Mouse (Mus musculus): ENCODE measurements around the gene Pxt1.

The Pxt1 gene

GRCm38 (mm10) chr17:28913940-28914339 lies 29.7 kb downstream of the Pxt1 start:
- no peak for DNase-seq (ENCODE audit: low spot score)

- no peak for DNase-seq (ENCODE audit: low spot score)
Measured at GRCm38 (mm10) chr17:28913200-28913599, 30.4 kb downstream of the Pxt1 start.

DNA sequence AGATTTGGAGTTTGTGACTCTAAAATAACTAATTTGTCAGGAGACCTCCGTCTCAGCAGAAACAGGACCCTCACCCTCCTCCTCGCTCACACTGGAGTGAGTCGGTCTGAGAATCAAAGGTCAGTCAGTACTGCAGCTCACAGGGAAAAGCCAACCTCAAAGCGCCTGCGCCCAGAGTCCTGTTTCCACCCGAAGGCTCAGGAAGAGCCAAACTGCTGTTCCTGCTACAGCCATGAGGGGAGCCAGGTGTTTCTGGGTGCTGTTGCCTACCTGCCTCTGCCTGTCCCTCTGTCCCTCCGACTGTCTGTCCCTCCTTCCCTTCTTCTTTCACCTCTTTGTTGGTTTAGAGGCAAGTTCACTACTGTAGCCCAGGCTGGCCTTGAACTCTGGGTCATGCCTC lies 33.5 kb downstream of the Pxt1 start:
- DNase-seq (ENCODE audit: low spot score) = peak; percentile 48

DNA sequence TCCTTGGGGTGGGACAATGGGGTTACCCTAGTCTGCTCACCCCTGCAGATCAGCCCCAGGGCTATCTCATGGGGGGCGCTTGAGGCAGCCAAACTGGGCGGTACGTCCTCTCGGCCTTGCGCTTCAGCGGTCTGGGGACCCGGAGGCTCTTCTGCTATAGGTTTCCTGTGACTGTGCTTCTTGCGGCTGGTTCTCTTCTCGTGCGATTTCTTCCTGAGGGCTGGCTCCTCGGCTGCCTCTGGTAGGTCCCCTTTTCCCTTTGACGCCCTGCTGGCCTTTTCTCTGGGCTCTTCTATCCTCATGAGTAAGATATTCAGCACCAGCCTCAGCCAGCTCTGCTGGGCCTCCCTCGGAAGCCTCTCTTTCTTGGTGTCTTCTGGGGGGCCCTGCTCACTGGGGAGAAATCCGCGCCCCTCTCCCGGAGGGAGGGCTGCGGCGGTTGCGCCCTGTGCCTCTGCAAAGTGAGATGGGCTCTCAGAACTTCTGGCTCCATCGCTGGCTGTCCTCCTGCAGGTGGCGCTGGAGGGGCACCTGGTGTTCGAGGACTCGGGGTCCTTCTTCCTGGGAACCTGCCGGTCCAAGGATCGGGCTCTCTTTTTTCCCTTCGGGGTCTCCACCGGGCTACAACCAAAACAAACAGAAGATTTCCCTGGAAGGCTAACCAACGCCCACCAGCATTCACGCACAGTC lies 34.2 kb downstream of the Pxt1 start:
- DNase-seq (ENCODE audit: low spot score) = peak; percentile 83

DNA sequence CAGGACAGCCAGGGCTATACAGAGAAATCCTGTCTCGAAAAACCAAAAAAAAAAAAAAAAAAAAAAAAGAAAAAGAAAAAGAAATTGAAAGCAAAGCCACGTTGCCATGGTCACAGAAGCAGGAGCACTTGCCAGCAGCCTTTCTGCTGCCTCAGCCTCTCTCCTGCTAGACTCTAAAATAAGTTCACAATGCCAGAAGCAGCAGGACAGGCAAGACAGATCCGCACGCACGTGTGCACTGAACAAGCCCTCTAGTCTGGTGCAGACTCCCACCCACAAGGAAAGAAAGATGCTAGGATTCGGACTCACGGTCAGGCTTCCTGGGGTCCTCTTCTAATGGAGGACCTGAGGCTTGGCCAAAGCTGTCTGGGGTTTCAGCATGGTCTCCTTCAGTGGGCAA lies 35.7 kb downstream of the Pxt1 start:
- no peak for DNase-seq (ENCODE audit: low spot score)

DNA sequence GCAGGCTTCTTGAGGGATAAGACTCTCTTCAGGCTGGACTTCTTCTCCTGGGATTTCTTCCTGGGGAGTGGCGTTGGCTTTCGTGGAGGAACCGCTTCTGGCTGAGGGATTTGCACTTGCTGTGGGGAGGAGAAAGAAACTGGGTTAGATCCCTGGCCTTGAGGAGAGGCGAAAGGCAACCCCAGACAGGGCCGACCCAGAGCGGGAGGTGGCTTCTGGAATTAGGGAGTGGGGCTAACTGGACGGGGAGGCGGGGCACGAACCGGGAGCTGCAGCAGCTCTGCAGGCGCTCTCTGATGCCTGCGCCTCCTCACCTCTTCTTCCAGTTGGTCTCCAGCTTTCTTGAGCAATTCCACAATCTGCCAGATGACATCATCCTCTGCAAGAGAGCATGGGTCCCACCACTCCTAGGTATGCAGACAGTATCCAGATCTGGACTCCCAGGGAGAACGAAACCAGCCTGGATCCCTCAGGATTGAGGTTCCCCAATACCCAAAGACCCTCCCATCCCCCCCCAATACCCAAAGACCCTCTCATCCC lies 38.2 kb downstream of the Pxt1 start:
- no peak for DNase-seq (ENCODE audit: low spot score)

DNA sequence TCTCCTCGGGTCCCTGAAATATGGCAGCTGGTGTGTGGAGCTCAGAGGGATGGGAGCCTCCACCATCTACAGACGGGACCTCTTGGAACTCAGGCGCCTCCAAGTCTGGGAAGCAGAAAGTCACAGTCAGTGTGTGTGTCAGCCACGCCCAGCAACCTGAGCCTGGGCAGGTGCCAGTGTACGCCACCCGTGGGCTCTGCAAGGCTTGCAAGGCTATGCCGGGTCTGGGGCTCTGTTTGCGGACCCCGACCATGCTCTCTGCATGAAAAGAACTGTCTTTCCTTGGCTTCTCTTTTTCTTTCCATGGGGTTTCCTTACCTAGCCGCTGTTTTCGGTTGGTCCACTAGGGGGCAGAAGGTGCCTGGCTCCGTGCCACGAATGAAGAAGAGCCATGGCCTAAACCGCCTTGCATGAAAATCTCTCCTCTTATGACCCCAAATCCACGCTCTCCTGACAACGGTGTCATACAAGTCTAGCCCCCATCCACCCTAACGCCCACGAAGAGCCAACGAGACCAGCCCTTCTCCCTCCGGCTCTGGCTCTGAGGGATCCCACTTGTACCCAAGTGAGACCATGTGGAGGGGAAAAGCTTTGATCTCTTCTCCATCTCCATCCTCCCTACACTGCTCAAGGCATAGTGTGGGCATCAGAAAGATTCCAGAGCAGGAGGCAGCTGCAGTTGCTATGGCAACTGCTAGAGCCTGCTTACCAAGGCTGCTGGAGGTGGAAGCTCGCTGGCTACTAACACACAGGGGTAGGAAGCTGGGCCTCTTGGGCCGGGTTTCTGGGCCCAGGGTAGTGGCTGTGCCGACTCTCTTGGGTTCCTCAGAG lies 38.9 kb downstream of the Pxt1 start:
- peak; percentile 85 for DNase-seq (ENCODE audit: low spot score)

GRCm38 (mm10) chr17:28901559-28901958 lies 42.1 kb downstream of the Pxt1 start:
- no peak for DNase-seq (ENCODE audit: low spot score)

- DNase-seq (ENCODE audit: low spot score) = no peak
Measured at GRCm38 (mm10) chr17:28899427-28899826, 44.2 kb downstream of the Pxt1 start.

DNA sequence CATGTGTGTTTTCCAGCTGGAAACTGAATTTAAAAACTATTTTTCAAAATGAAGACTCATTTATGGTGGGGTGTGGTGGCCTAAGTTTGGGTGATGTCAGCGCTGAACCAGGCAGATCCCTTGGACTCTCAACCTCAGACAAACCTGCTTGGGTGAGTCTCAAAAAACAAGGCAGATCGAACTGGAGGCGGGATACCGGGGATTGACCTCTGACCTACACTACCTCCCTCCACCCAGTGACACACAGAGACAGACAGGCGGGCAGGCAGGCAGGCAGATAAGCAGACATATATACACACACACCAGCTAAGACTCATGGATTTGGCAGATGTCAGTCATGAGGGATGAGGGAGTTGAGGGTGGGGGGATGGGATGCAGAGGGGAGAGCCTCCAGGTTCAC lies 45.4 kb downstream of the Pxt1 start:
- no peak for DNase-seq (ENCODE audit: low spot score)

- DNase-seq (ENCODE audit: low spot score) = no peak
Measured at GRCm38 (mm10) chr17:28897817-28898216, 45.8 kb downstream of the Pxt1 start.

DNA sequence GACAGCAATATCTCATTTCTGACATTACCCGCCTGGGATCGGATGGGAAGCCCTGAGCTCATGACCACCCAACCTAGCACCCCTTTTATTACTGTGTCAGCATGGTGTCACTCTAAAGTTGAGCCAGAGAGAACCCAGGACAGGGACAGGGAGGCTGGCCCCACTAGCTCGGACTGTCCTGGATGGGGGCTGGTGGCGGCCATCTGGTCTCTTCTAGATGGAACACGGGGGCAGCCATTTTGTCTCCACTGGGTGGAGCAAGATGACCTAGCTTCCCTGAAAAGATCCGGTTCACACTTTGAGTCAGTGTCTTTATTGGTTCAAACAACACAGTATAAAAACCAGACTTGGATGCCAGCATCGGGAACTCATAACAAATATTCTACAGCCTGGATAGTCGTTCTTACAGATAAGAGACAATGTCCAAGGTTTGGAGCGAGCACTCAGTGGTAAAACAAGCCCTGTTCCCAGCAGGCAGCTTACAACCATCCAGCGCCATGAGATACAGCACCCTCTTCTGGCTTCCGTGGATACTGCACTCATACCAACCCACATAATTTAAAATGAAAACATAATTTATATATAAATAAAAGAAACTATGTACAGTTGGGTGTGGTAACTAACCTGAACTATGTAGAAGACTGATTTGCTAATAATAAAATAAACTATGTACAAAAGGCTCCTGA lies 47.4 kb downstream of the Pxt1 start:
- no peak for DNase-seq (ENCODE audit: low spot score)

GRCm38 (mm10) chr17:28895217-28895875 lies 48.3 kb downstream of the Pxt1 start:
- DNase-seq (ENCODE audit: low spot score) = no peak

DNA sequence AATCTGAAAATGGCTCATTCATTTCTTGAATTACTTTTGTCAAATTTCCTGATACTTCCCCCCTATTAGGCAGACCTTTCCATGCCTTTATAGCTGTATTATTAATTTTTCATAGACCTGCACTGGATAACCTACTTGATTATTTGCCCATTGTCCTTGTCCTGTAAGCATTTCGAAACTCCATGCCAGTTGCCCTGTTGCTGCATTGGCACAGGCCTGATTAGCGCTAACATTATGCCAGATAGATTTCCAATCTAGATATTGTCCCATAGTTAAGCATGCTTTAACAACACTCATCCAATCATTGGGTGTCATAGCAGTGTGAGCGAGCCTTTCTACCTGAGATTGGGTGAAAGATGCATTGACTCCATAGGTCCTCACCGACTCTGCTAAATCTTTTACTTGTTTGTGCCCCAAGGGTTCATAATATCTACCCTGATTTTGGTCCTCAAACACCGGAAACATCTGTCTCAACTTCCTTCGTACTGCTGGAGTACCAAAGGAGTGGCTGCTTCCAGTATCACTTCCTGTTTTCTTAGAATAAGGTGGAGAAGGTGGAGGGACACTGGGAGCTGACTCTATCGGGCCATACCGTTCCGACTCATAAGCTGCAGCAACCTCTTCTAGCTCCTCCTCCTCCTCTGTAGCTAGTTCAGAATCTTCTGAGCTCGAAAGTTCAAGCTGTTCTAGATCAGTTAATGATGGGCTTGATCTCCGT lies 49.4 kb downstream of the Pxt1 start:
- no peak for DNase-seq (ENCODE audit: low spot score)

- DNase-seq (ENCODE audit: low spot score) = no peak
Measured at GRCm38 (mm10) chr17:28886266-28886665, 57.4 kb downstream of the Pxt1 start.

DNA sequence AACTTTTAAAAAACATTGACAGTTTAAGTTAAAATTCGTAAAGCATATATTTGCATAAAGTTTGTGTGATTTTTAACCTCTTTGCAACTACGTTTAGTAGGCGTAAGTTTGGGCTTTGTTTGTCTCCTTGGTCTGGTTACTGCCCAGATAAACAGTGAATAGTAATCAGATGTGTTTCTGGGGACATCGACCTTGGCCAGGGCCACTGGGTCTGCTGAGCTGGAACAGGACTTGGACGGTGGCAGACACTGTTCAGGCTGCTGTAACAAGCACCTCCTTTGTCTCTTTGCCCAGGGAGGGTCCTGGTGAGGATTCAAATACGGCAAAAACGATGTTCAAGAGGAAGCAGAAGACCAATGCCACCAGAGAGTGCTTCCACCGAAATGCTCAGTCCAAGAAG lies 58.4 kb downstream of the Pxt1 start:
- no peak for DNase-seq (ENCODE audit: low spot score)

Measured in embryo, embryonic 10 days (tissue).